Comparison of ENCODE assay signal across 8 mouse cellular contexts in genomic region chr2:158178696-158179369, GRCm38 (mm10). TPM values are rescaled to one million over a fixed set of nuclear protein-coding genes. Genes with fewer than 3 reads are reported as not detected.
DNase-seq lines count a peak whose midpoint lies in the region; ATAC-seq lines count a peak whose summit lies in the region.

No protein-coding gene starts in this region.

- no peaks in the 10 kb centered on the region for H3K36me3 ChIP-seq in forebrain, embryonic 11.5 days (ENCODE audit: control insufficient read depth, insufficient read depth, low read length)

- H3K4me1 ChIP-seq in forebrain, embryonic 11.5 days (replicated peaks; ENCODE audit: control insufficient read depth, insufficient read depth, low read length) = peaks cover 18% of the 10 kb centered on the region; the same call in 1 of the 2 replicates

- peak; percentile 79 for ATAC-seq in forebrain, embryonic 11.5 days (replicated peaks; ENCODE audit: low FRiP score)
- ATAC-seq in megakaryocyte-erythroid progenitor cell, adult 5-6 weeks (replicated peaks; ENCODE audit: low FRiP score, low TSS enrichment, poor library complexity, severe bottlenecking) = peak; percentile 77

- peaks cover 2% of the 10 kb centered on the region; the same call in 1 of the 2 replicates for H3K27me3 ChIP-seq in forebrain, embryonic 11.5 days (ENCODE audit: control insufficient read depth, insufficient read depth, low read length)

- H3K27ac ChIP-seq in forebrain, embryonic 11.5 days (ENCODE audit: low read depth, low read length) = no peak overlapping the region

- H3K9ac ChIP-seq in forebrain, embryonic 11.5 days (ENCODE audit: low read length) = no peak overlapping the region

- 14% methylated on average over 19 of the region's 19 CpGs for WGBS in forebrain, embryonic 11.5 days

- peak overlapping the region; percentile 46; the same call in 1 of the 2 replicates for H3K4me2 ChIP-seq in forebrain, embryonic 11.5 days (ENCODE audit: low read depth, low read length, severe bottlenecking)

- intact Hi-C loops in heart, postnatal 14 days (cut with DNase I) = loop anchor here (2.0 kb wide), 1 partner anchor 32 kb away; the partner anchor contains the start of gene Tgm2

- peak overlapping the region; percentile 21; the same call in 1 of the 2 replicates for H3K4me3 ChIP-seq in forebrain, embryonic 11.5 days (ENCODE audit: low read depth, low read length)

- peak; percentile 88 for DNase-seq in urinary bladder, postnatal 14 days (ENCODE audit: low spot score)
- no peak for DNase-seq in urinary bladder, postnatal 10 days (ENCODE audit: low spot score)
- peak; percentile 88 for DNase-seq in forebrain, embryonic 11.5 days (ENCODE audit: low spot score)
- DNase-seq in heart, postnatal 14 days = peak; percentile 82 to 87
- DNase-seq in kidney, postnatal 36 days = peak; percentile 86 to 95
- DNase-seq in spleen, postnatal 14 days (ENCODE audit: low spot score in 2 of 2) = peak; percentile 49 to 66
- no peak for DNase-seq in frontal cortex, postnatal 25 days (ENCODE audit: low spot score in 2 of 2)

- no peaks in the 10 kb centered on the region for H3K9me3 ChIP-seq in forebrain, embryonic 11.5 days (ENCODE audit: control insufficient read depth, low read length)

RNA-seq across cellular contexts. Expression of gene Tgm2, which starts 32.6 kb away (rescaled TPM):
- 4.2 and 4.7 TPM in 2 replicates for polyA plus RNA-seq in forebrain, embryonic 11.5 days (2014; fragmentation: Nextera tagmentation; extraction: Ambion mirVana)
- 100 to 1,000 TPM; 181 to 209 TPM for total RNA-seq in heart, postnatal 14 days (2021)
- total RNA-seq in megakaryocyte-erythroid progenitor cell, adult 5-6 weeks (2014; fragmentation: Nextera tagmentation) = 10.2 and 19.6 TPM in 2 replicates
- 7.1 and 8.0 TPM in 2 replicates for total RNA-seq in megakaryocyte-erythroid progenitor cell, adult 5-6 weeks (2017)

RNA-seq across cellular contexts. Expression of gene D630003M21Rik, which starts 50.2 kb away (rescaled TPM):
- polyA plus RNA-seq in forebrain, embryonic 11.5 days (2014; fragmentation: Nextera tagmentation; extraction: Ambion mirVana) = 2.7 and 2.9 TPM in 2 replicates
- total RNA-seq in heart, postnatal 14 days (2021) = 1 to 10 TPM; 7.0 to 7.4 TPM
- not detected in 2 replicates for total RNA-seq in megakaryocyte-erythroid progenitor cell, adult 5-6 weeks (2014; fragmentation: Nextera tagmentation)
- total RNA-seq in megakaryocyte-erythroid progenitor cell, adult 5-6 weeks (2017) = not detected in 2 replicates

Comparison
In these comparisons a context has a peak if more than half of its experiments do, and no peak if none do; other contexts are left out.
1. DNase-seq: peak in urinary bladder, postnatal 14 days (single experiment), forebrain, embryonic 11.5 days (single experiment), heart, postnatal 14 days (2 of 2), kidney, postnatal 36 days (2 of 2) and spleen, postnatal 14 days (2 of 2); none in urinary bladder, postnatal 10 days (single experiment) and frontal cortex, postnatal 25 days (0 of 2).
2. RNA of gene Tgm2, which starts 32.6 kb away (total RNA-seq): 181 to 209 TPM in heart, postnatal 14 days; 7.1 to 19.6 TPM in megakaryocyte-erythroid progenitor cell, adult 5-6 weeks; every median in the first group is over 4 times any median in the second.
3. RNA of gene D630003M21Rik, which starts 50.2 kb away (total RNA-seq): 7.0 to 7.4 TPM in heart, postnatal 14 days; not detected in megakaryocyte-erythroid progenitor cell, adult 5-6 weeks; every median in the first group is over 4 times any median in the second.